Mouse (Mus musculus) lung, adult 2 months (tissue): ENCODE measurements around the gene Sugp2.

Experiments
- CTCF ChIP-seq: fragments of 200-500 bp; IDR thresholded peaks from 2 replicates; pipeline ENCODE4 v1.5.1; 2011; ENCODE audit warnings: mild to moderate bottlenecking, low read length, control low read depth; ENCODE audit not compliant: insufficient read depth
- POLR2A ChIP-seq: fragments of 200-500 bp; IDR thresholded peaks from 2 replicates; pipeline ENCODE4 v1.6.1; 2011; ENCODE audit warnings: low read depth, mild to moderate bottlenecking, control low read depth, low read length, borderline replicate concordance; ENCODE audit errors: extremely low read depth

DNA sequence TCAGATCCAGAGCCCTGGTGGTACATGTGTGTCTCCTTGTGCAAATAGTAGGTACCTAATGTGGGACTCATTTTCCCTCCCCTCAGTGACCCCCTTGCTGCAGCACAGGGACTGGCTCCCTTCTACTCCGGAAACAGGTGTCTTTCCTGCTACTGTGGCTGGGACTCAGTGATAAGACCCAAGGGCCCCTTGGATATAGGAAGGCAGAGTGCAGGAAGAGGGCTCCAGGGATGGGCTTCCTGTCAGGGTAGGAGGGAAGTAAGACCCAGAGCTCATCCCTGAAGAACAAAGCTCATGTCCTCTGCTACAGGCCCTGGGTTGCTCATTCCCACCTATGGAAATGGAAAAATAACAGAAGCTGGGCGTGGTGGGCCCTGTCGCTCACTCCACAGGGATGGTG, 42.5 kb downstream of the Sugp2 start:
- TF ChIP-seq POLR2A (no peak), CTCF (no peak)
